Mouse (Mus musculus) ZHBTc4 (cell line): ENCODE measurements at regions not wholly inside any gene's neighbourhood (a gene's known extent, or its start where the extent isn't known, plus 50 kb on each side); places are given as distances from the start of the nearest gene placed in this dataset.

Experiments used
- DNase-seq: peaks from one replicate; pipeline ENCODE4 v3.0.0-alpha.2; 2011; ENCODE audit warnings: low read depth, low spot score

DNA sequence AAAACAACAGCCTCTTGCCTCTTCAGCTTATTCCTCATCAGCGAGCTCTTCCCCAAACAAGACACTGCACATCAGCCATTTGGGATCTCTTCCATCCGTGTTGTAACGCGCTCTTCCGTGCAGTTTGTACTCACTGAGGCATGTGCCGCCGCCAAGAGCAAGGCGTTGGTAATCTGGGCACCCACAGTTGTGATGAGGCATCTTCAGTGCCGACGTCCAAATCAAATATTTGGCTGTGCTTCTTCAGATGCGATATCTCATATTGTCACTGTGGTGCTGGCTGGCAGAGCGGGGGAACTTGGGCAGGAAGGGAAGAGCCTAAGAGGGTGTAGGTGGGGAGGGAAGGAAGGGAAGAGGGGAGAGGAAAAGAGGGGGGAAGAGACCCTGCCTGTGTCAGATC, 439.2 kb downstream of the Tmem182 start:
- DNase-seq, result no peak

DNA sequence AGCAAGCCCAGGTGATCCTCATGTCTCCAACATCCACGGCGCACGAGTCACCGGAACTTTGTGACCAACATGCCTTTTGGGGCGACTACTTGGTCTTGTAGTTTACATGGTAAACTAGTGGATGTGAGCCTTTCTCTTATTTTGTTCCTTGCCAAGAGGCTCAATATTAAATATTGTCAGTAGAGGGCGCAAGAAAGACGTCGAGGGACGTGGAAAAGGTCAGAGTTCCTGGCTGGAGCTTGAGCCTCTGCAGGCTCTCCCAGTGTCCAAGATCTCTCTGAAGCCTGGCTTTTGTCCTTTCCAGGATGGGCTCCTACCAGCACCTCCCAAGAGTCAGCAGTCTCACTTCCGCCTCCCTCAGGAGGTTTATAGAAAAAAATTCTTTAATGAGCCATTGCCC, 458.8 kb downstream of the Tmem182 start:
- peak; percentile 67 for DNase-seq

DNA sequence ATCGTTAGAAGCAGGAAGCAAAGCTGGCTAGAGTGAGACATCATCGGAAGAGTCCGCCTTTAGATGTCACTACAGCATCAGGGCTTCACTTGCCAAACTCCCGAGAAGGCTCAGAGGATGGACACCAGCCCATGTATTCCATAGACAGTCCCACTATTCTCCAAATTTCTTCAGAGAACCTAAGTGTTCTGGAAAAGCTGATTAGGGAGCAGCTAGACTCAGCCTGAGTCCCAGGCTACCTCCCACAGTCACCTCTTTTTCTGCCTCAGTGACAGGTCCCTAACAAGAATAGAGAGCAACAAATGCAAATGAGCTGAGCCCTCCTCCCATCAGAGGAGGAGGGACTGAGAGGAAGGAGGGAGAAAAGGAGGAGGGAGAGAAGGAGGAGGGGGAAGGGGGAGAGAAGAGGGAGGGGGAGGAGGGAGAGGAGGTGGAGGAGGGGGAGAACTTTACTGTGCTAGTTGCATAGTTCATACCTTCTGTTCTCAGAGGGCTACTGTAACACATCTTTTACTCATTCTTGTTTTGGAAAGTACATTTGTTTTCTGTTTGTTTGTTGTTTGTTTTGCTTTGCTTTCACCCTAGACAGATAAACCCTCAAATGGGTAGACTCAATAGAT, 465.8 kb downstream of the Tmem182 start:
- no peak for DNase-seq

DNA sequence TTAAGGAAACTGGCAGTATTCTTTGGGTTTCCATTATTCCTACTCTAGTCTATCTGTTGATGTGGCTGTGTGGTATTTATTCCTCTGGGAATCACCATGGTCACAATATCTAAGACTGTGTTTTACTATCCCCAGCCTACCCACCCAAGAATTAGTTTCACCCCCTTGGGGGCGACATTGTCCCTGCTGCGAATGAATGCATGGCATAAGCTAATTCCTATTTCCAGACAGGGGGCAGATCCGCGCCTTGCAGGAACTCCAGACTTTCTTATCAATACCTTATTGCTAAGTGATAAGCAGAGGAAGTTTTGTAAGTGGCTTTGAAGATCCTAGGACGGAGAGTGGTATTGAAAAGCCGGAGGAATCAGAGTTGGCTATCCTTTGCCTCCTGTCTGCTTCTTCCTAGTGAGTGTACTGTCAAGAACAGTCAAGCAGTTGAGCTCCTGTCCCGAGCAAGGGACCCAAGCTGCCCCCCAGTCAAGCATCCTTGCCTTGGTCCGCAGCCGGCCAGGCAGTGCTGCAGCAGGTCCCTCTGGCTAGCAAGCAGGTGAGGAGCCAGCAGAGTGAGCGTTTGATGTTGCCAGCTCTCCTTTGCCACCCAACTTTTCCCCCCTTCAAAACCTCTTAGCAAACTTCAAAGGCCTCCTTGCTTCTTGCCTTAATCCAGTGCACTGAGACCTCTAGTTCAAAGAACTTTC, 469.3 kb downstream of the Tmem182 start:
- no peak for DNase-seq

DNA sequence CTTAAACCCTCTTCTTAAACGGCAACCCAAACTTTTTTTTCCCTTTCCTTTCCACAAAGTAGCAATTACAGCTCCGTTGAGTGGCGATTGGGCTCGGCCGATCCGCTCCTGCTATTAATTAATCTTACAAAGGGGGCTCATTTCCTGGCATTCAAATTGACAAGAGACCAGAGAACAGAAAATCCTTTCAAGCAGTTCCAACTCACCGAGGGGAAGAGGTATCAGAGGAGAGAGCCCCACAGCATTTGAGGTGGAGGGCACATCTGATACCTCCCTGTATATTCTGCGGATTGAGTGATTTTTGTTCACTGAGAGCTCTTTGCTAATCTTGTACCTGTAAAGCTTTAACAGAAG, 469.8 kb downstream of the Tmem182 start:
- DNase-seq, result no peak

DNA sequence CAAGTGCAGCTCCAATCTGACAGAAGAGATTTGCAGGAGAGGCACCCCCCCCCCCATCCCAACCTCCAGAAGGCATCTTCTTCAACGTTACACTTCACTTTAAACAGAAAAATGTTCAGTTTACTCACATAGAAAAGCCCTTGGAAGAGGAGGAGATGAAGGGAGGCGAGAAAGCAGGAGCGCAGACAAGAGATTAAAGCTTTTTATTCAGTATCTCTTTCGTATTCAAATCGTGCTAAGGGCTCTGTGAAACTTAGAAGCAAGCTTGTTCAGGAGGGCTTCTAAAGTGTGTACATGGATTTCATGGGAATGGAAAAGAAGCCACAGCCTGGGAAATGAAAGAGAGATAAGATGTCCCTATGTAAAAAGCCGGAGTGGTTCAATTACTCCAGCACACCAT, 470.2 kb downstream of the Tmem182 start:
- no peak for DNase-seq

DNA sequence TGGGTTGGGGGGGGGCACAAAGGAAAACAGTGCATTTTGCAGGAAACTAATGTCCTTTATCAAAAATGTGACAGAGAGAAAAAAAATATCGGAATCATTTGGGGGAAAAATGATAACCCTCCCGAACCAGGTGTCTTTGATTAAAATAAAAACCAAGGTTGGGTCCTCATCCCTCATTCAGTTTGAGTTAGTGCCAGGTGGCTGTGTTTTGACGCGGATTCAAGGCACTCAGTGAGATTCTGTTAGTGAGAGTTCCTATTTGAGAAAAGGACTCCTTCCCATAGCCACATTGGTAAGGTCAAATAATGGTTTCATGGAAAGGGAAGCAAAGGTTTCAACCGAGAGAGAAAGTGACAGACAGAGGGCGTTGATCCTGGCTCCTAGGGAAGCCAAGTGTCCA, 470.9 kb downstream of the Tmem182 start:
- no peak for DNase-seq

DNA sequence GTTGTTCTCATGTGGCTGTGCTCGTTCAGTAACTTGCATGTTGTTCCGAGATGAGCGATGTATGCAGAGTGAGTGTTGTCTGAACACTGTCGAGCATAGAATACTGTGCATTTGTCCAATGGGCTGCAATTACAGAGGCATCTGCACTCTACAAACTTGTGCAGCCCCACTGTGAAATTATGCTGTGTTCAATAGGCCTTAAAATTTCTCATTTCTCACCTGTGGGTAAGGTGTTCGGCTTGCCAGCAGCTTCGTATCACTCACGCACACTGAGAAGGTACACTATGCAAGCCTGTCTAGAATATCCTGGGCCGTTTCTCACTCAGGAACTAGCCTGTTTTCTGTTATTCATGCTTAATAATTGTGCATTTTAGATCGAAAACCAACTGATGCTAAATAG, 479.8 kb downstream of the Tmem182 start:
- DNase-seq, result no peak

DNA sequence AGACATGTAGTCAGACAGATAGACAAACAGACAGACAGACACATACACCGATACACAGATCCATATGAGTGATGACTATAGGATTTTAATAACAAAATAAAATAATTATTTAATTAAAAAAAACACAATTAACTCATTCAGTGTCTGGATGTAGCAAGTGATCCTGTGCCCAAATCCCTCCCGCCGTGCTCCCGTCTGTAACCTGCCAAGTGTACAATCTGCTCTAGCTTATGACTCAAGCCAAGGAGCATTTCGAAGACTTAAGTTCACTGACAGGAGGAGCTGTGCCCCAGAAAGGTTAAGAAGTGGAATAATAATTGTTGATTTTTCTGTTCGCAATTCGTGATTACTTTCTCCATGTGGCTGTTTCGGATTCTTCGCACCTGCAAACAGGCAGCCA, 480.8 kb downstream of the Tmem182 start:
- no peak for DNase-seq

DNA sequence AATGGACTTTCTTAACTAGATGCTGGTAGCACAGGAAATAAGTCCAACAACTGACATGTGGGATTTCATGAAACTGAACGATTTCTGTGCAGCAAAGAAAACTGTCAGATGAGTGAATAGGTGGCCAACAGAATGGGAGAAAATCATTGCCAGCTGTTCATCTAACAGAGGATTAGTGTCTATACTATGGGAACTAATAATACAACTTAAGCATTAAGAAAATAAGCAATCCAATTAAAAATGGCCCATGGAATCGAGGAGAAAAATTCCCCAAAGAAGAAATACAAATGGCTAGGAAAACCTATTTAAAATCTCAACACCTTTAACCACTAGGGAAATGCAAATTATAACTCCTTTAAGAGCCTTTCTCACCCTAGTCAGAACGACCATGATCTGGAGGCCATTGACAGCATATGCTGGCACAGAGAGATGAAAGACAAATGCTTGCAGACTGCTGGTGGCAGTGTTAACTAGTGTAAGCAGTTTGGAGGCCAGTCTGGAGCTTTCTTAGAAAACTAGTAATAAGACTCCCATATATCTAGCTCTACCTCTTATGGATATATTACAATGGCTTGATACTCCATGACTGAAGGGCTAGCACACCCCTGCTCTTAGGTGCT, 521.6 kb downstream of the Tmem182 start:
- no peak for DNase-seq

DNA sequence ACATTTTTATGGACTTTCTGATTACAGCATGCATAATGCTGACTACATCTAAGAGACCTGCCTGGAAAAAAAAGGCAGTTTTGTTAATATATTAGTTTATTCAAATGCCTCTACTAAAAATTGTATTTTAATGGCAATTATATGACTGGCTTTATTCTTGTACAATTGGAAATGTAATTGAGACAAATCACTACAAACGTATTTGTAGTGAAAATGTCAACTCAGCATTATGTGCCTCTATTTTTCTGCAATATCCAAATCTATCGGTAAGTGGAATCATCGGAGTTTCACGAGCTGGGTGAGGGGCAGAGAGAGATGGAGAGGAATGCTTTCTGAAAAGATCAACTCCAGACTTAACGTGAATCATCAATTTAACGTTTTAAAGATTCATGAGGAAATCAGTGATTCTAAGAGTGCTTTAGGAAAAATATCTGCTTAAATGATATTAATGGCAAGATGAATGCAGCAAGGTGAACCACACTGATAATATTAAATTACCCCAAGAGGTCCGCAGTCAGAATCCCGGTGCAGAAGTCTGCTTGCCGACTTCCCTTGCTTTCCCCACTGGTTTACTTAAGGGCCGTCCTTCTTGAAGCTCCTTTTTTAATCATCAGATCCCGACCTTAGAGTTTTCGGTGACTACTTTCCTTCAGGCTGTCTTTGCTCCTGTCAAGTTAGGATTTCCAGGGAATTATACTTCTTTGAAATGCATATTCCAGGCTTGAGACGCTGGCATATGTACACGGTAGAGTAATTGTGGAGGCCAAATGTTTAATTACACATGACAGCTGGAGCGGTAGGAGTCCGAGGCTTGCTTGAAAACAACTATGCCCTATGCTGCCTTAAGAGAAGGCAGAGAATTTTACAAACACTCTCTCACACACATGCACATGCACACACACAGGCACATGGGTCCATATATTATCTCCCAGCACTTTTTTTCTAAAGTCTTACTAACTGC, 544.7 kb downstream of the Tmem182 start:
- DNase-seq, result no peak

DNA sequence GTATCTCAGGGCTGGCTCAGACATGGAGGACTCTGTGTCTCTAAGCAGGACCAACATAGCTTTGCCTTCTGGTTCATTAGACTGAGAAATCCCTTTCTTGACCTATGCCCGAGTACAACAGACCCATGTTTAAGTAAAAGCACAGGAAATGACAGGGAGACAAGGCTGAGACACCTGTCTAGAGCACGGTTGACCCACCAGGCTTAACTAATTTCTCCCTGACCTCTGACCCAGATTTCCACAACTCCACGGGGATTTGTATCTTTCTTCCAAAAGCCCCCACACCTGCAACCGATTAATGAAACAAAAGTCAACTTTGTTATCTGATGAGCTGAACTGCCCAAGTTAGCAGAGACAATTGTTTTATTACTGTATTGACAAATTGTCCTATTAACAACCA, 553.7 kb downstream of the Tmem182 start:
- no peak for DNase-seq

DNA sequence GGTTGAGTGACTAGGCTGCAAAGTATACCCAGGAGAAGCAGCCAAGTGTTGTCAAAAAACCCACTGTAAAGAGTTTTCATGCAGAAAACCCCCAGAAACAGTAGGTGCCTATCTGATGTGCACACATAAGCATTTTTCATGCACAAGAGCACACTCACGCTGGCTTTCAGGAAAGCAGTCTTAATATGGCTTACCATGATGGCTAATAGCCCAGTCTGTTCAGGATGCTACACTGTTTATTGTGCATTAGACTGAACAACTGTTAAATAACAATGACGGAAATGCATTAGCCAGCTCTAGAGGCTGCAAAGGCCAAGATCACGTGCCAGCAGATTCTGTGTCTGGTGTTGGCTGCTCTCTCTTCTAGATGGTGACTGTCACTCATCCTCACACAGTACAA, 556.1 kb downstream of the Tmem182 start:
- no peak for DNase-seq

DNA sequence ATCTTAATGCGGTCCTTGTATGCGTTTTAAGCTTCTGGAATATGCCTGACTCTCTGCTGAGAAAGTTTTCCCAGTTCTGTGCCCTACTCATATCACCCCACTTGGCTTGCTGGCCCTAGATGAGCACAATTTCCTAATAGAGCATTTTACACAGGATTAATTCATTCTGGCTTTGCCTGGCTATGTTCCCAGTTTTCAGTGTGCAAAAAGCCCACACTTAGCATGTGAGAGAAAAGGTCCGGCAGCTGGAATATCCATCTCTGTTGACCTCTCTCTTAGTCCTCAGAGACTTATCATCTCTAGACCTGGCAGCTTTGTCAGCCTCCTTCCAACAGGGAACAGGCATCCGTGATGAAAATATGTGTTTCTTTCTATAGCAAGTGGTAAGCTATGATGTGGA, 574.6 kb downstream of the Tmem182 start:
- DNase-seq, result no peak

DNA sequence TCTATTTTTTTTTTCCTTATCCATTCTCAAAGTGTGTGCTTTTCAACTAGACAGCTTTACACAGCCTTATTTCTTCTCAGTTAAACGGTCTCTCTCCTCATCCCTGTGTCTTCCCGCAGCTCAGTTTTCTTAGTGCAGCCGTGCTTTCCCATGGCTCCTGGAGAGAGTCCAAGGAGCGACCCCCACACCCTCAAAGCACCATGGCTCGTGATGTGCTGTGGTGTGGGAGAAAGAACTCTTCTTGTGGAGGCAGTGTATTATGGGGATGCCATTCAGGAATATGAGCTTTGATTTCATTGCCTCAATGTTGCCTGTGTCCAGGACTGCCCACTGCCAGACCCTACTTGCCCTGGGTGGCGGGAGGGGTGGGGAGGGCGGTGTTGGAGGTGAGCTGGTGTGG, 576.1 kb downstream of the Tmem182 start:
- DNase-seq, result no peak

DNA sequence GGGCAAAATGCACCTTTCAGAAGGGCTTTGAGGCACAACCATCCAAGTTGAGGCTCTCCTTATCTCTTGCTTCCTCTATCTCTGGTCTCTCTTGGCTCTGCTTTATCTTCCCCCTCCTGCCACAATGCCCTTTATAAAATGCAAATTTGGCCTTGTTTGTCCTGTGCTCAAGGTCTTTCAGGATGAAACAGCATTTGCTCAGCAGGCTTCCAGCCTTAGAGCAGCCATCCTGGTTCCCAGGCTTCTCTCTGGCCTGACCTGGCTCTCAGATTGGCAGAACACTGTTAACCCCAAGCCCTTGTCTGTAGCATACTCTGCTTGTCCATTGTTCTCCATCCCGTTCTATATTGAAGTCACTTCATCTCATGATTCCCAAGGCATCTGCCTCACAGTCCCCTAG, 579.3 kb downstream of the Tmem182 start:
- no peak for DNase-seq

DNA sequence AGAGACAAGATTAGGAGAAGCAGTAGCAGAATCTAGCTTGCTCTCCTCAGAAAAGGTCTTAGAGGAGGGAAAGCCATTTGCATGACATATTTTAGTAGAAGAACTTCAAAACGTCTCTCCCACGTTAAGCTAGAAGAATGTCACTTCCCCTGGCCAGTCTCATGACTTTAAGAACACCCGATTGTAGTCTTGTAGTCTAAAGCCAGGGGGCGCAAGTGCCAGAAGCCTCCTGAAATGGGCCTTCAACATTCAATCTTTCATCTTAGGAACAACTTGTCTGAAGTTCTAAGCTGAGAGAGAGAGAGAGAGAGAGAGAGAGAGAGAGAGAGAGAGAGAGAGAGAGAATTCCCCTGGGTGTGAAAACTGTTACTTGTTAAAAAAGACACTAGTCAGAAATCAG, 581.0 kb downstream of the Tmem182 start:
- DNase-seq, result peak; percentile 57

DNA sequence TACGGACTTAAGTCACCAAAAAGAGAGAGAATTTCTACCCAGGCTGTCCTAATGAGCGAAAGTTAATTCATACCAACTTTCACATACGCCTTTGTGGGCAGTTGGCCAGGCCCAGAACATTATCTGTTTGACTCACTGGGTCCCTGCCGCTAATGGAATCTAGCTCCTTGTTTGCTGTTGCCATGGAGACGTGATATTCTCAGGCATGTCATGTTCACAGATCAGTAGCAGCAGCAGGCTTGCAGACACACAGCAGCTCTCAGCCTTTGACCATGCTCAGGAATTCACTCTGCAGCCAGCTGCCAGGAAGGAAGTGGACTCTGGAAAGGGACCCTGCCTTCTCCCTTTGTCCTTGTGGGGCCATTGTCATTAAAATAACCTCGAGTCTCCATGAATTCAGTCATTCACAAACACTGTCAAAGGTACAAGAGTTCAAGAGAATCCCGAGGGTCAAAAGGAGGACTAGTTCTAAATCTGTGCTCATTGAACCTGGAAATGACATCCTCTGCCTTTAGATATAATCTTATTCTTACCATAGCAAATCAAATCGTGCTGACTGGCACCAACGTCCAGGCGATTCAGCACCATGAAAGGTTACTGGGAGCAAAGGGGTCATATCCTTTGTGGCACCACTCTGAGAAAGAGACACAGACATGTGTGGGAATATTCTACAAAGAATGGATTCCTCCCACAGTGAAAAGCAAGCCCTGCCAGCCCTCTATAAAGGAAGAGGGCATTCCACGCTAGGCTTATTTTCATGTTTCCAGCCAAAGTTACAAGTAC, 584.9 kb downstream of the Tmem182 start:
- DNase-seq, result peak; percentile 86

DNA sequence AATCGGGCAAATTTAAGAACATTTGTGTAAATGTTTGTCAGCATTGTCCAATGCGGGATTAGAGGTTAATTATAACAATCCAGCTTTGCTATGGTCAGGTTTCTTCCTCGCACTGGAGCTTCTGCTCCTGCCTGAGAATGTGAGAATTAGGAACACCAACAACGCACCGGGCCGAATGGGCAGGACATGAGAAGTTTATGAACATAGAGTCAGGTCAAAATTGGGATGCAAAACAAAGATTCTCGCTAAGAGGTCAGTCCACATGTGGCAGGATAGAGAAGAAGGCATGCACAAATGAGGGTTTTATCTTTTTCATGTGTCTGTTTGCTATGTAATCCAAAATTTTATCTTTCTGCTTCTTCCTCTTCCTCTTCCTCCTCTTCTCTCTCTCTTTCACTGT, 585.7 kb downstream of the Tmem182 start:
- DNase-seq, result no peak

DNA sequence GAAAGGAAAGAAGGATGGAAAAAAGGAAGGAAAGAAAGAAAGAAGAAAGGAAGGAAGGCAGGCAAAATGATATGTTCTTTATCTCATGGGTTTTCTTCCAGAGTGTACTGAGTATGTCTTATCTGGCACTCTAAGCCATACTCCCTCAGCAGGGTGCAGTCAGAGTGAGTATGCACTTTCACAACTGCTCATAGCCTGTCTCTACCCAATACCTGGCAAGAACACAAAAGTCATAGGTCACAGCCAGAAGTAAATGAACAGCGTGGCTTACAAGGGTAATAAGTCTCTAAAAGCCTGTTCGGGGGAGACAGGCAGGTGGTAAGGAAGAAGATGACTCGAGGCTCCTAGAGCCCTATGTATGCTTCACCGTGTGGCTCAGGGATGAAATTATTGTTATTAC, 587.9 kb downstream of the Tmem182 start:
- DNase-seq, result no peak

DNA sequence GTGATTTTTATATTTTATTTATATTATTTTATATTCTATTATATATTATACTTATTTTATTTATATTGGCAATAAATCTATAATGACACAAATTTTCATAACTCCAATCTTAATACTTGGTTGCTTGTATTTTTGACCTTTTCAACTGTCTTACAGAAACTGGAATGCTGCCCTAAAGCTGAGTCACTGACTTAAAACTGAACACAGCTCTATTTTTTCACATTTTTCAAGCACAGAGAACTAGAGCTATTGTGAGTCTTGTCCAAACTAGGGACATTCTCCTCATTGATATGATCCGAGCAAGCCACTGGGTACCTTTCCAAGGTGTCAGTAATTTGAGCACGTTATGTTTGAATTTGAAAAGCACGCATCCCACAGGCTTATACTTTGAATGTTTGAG, 589.7 kb downstream of the Tmem182 start:
- no peak for DNase-seq

DNA sequence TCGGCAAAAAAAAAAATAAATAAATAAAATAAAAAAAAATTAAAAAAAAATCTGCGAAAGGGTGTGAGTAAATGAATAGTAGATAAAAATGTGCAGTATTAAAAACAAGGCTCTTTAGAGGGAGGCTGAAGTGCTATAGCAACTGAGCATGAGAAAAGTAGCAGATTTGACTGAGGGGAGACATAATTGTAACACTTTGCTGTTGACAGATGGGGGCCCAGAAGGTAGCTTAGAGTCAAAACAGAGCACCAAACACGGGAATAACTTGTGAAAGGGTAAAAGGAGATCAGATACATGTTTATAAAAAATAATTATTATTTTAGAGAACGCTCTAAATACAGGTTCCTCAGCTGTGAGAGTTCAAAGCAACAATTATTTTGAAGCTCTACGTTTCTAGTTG, 605.1 kb downstream of the Tmem182 start:
- DNase-seq, result no peak
